Mouse (Mus musculus) ES-E14 (cell line): ENCODE results near the gene Fmo2. TPM values are rescaled to one million over a fixed set of nuclear protein-coding genes. Genes with fewer than 3 reads are reported as not detected.

Experiments used
- DNase-seq: peaks from one replicate; pipeline ENCODE4 v3.0.0-alpha.2; 2013; ENCODE audit warnings: low read depth, low spot score
- H3K27ac ChIP-seq: 2 replicates; pipeline ENCODE4 v1.5.1; 2012; ENCODE audit warnings: low read depth, mild to moderate bottlenecking, low read length, moderate library complexity, mixed read lengths; ENCODE audit not compliant: poor library complexity, insufficient read depth, severe bottlenecking
- H3K36me3 ChIP-seq: 2 replicates; pipeline ENCODE4 v1.6.1; 2012; ENCODE audit warnings: mild to moderate bottlenecking, low read length, moderate library complexity, mixed read lengths; ENCODE audit not compliant: control insufficient read depth, poor library complexity, insufficient read depth, severe bottlenecking
- H3K4me1 ChIP-seq, 2 experiments: fragments of 150-350 bp in 1 of 2; sonication (generic) in 1 of 2; 2 replicates each; pipeline ENCODE4 v1.6.1; 2012; ENCODE audit warnings: low read length in 2 of 2, mild to moderate bottlenecking in 1 of 2, mixed read lengths in 1 of 2; ENCODE audit not compliant: control insufficient read depth in 2 of 2, insufficient read depth in 2 of 2, poor library complexity in 1 of 2
- H3K4me3 ChIP-seq, 2 experiments: fragments of 150-350 bp in 1 of 2; sonication (generic) in 1 of 2; 2 replicates each; pipeline ENCODE4 v1.5.1; 2012; ENCODE audit warnings: low read length in 2 of 2, low read depth in 1 of 2, mild to moderate bottlenecking in 1 of 2, mixed read lengths in 1 of 2; ENCODE audit not compliant: insufficient read depth in 1 of 2, poor library complexity in 1 of 2, severe bottlenecking in 1 of 2
- H3K9ac ChIP-seq: 2 replicates; pipeline ENCODE4 v1.6.1; 2012; ENCODE audit warnings: low read depth, mild to moderate bottlenecking, low read length, mixed read lengths; ENCODE audit not compliant: poor library complexity, insufficient read depth, severe bottlenecking
- H3K9me3 ChIP-seq: fragments of 150-350 bp; sonication (generic); 2 replicates; pipeline ENCODE4 v1.6.1; 2012; ENCODE audit warnings: low read depth, mild to moderate bottlenecking, low read length; ENCODE audit not compliant: control insufficient read depth, insufficient read depth
- CHD2 ChIP-seq: IDR thresholded peaks from 2 replicates; pipeline ENCODE4 v1.6.1; 2014; ENCODE audit warnings: mild to moderate bottlenecking, low read depth, low read length, inconsistent platforms
- HCFC1 ChIP-seq: IDR thresholded peaks from 2 replicates; pipeline ENCODE4 v1.6.1; 2012; ENCODE audit warnings: low read length, inconsistent platforms, borderline replicate concordance; ENCODE audit not compliant: insufficient read depth
- MAFK ChIP-seq: IDR thresholded peaks from 2 replicates; pipeline ENCODE4 v1.6.1; 2014; ENCODE audit warnings: mild to moderate bottlenecking, low read depth, low read length, inconsistent platforms; ENCODE audit not compliant: insufficient read depth
- ZC3H11A ChIP-seq: IDR thresholded peaks from 2 replicates; pipeline ENCODE4 v1.6.1; 2012; ENCODE audit warnings: low read depth, mild to moderate bottlenecking, inconsistent platforms, low read length, borderline replicate concordance
- ZNF384 ChIP-seq: IDR thresholded peaks from 2 replicates; pipeline ENCODE4 v1.6.1; 2012; ENCODE audit warnings: low read depth, low read length, inconsistent platforms
- in situ Hi-C, 2 experiments: fragments of 600-800 bp; cut with MboI; formaldehyde crosslinking; loops; one replicate each; pipeline ENCODE4 v1.15.1; 2025; ENCODE audit warnings: low sequenced_read_pairs in 2 of 2, inconsistent platforms in 1 of 2; ENCODE audit not compliant: unreplicated experiment in 2 of 2
- total RNA-seq: library from RNA; depleted of rRNA; stranded (reverse); fragments of 300-350 nt; gene quantifications from 2 replicates; pipeline ENCODE4 v1.2.3, GENCODE M21; 2012

The Fmo2 gene
- total RNA-seq, 1 experiment = not detected

DNA sequence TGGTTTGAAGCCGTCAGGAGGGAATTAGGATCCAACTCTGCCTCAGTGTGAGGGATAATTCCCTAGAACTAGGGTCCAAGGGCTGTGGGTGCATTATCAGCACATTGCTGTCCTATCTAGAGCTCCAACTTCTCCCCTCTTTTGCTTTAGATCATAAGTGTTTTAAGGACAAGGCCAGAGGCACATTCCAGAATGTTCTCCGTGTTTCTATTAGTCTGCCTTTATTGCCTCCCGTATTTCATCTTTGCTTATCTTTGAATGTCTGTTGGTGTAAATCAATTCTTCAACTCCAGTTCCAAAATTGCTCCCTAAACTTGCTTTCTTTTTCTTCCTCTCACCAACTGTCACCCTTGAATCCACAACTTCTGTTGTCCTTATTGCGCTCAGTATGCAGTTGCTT is 33.9 kb upstream of the Fmo2 start:
- DNase-seq = no peak
- no peak overlapping the region for H3K4me3 ChIP-seq
- in situ Hi-C loops = no loop called here
- no peaks in the 10 kb centered on the region for H3K36me3 ChIP-seq
- TF ChIP-seq MAFK (no peak), ZNF384 (no peak), HCFC1 (no peak), CHD2 (no peak), ZC3H11A (no peak)
- no peaks in the 10 kb centered on the region for H3K9me3 ChIP-seq
- H3K4me1 ChIP-seq = no peaks in the 10 kb centered on the region
- no peak overlapping the region for H3K9ac ChIP-seq
- no peak overlapping the region for H3K27ac ChIP-seq

DNA sequence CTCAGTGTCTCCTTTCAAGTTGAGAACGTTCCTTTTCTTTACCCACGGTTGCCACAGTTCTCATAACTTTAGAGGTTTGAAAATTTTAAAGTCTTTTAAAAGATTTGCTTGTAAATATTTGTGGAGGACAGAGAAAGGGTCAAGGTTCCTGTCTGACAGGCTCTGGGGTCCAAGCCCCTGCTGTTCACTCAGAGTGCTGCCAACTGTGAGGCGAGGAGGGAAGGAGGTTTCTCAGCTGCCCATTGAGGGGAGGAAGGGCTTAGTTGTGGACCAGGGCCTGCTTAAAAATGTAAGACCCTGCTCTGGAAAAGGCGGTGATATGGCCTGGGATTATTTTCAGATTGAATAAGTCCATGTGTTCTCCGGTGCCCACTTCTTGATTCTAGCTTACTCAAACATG is 33.4 kb upstream of the Fmo2 start:
- no peak overlapping the region for H3K27ac ChIP-seq
- H3K4me3 ChIP-seq = no peak overlapping the region
- no peaks in the 10 kb centered on the region for H3K9me3 ChIP-seq
- no peak overlapping the region for H3K9ac ChIP-seq
- in situ Hi-C loops = no loop called here
- H3K4me1 ChIP-seq = no peaks in the 10 kb centered on the region
- no peaks in the 10 kb centered on the region for H3K36me3 ChIP-seq
- DNase-seq = no peak
- TF ChIP-seq ZNF384 (no peak), ZC3H11A (no peak), MAFK (no peak), HCFC1 (no peak), CHD2 (no peak)

DNA sequence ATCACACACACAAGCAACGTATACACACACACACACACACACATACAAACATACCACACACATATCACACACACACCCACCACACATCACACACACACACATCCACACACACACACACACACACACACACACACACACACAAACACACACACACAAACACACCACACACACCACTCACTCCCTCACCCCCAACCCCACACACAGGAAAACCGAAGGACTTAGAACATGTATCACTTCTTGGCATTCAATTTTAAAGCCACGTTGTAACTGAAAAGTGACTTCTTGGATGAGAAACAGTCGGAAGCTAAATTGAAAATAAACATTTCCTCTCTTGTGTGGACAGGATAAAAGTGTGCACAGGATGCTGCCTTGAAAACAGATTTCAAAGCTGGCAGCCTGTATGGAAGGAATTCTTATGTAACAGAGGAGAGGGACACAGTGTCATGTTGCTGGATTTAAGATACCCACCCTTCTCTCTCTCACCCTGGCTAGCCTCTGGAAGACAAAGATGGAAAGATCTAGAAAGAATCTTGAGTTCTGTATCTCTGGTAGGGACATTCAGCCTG is 32.9 kb upstream of the Fmo2 start:
- Histone ChIP-seq H3K27ac (no peak overlapping the region), H3K4me3 (no peak overlapping the region), H3K36me3 (no peaks in the 10 kb centered on the region), H3K9me3 (no peaks in the 10 kb centered on the region), H3K4me1 (no peaks in the 10 kb centered on the region), H3K9ac (no peak overlapping the region)
- in situ Hi-C loops = no loop called here
- TF ChIP-seq HCFC1 (no peak), CHD2 (no peak), ZC3H11A (no peak), MAFK (no peak), ZNF384 (no peak)
- no peak for DNase-seq

DNA sequence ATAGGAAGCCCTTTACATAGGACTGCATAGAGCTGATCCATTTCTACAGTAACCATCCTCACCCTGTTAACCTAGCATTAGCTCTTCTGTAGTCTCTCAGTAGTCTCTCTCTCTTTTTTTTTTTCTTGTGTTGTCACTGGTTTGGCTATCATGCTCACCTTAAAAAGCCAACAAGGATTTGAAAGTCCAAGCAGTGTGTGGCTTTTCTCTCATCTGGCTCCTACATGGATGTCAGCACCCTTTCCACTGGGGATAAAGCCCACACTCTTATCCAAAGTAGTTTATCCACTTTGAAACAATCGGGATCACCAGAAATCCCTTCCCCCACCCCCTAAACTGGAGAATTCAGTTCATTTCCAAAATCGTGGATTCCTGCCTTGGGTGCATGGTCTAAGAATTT is 32.1 kb upstream of the Fmo2 start:
- H3K36me3 ChIP-seq = no peaks in the 10 kb centered on the region
- in situ Hi-C loops = no loop called here

DNA sequence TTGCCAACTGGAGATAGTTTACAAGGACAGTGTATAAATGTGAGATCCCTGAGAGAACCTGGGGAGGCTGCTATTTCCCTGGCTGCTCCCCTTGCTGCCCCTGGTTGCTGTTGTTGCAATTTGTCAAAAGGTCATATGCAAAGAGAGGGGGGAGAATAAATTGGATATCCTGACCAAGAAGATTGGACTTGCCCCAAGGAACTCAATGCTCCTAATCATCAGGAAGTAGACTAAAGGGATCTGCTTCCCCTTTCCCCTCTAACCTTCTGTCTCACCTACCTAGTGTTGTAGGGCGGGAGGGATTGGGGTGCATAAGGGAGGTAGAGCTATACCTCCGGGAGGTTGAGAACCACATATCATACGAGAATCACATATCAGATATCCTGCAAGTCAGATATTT is 30.6 kb upstream of the Fmo2 start:
- Histone ChIP-seq H3K36me3 (no peaks in the 10 kb centered on the region), H3K4me1 (no peaks in the 10 kb centered on the region), H3K27ac (no peak overlapping the region), H3K4me3 (no peak overlapping the region), H3K9ac (no peak overlapping the region), H3K9me3 (no peaks in the 10 kb centered on the region)
- in situ Hi-C loops = no loop called here
- TF ChIP-seq HCFC1 (no peak), CHD2 (no peak)
- DNase-seq = no peak

More for the DNA sequence above, 32.1 kb upstream of the Fmo2 start:
- no peaks in the 10 kb centered on the region for H3K4me1 ChIP-seq
- no peaks in the 10 kb centered on the region for H3K9me3 ChIP-seq
- DNase-seq = no peak
- H3K4me3 ChIP-seq = no peak overlapping the region
- H3K9ac ChIP-seq = no peak overlapping the region
- TF ChIP-seq ZC3H11A (no peak), HCFC1 (no peak), ZNF384 (no peak), CHD2 (no peak), MAFK (no peak)
- H3K27ac ChIP-seq = no peak overlapping the region
